Mouse (Mus musculus): ENCODE results near the gene Glrp1.

The Glrp1 gene

DNA sequence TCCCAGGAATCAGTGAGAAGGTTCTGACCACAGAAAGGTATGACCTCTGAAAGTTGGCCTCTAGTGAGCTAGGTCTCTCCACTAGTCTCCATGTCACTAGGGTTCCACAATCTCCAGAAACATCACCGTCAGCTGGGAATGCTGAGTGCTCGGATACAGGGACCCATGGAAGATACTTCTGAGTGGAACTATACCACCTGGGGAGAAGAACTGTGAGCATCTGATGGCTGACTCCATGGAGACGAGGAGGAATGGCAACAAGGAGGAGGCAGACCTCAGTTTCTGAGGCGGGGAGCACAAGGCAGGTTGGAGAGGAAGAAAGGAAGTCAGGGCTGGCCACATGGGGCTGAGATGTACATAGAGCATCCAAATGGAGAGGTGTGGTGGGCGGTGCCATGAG lies 50.2 kb downstream of the Glrp1 start:
- no peak for DNase-seq

DNA sequence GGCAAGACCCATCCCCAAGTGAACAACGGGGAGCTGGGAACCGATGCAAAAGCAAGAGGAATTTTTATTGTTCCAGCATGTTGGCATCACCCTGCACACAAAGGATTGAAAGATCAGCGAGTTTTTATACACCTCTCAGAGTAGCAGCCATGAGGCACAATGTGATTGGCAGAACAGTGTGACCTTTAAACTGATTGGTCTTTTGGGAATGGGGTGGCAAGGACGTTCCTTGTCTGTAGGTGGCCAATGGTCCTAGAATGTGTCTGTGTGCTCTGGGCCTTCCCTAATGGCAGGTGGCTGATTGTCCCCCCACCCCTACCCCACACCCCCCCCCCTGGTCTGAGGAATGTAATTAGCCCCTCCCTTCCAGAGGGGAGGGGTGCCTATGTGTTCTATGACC lies 50.7 kb downstream of the Glrp1 start:
- DNase-seq: no peak

- DNase-seq: peak; percentile 72 to 84
Measured at GRCm38 (mm10) chr1:88456451-88457072, 53.3 kb downstream of the Glrp1 start.

DNA sequence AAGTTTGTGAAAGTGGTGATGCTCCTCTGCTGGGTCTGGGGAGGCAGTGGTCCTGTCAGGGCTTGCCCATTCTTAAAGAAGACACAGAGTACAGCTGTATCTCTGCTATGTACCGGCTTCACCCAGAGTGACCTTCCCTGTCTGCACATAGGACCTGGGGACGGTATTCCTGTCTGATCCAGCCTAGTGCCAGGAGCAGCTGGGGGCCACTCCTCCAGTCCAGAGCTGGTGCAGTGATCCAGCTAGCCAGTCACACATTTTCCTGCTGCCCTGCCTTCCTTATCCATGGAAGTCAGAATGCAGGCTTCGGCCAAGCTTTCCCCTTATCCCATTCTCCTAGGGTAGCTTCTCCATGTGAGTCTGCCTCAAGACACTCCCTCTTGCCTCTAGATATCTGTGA lies 54.1 kb downstream of the Glrp1 start:
- no peak for DNase-seq

GRCm38 (mm10) chr1:88454703-88455102 lies 55.2 kb downstream of the Glrp1 start:
- no peak for DNase-seq

DNA sequence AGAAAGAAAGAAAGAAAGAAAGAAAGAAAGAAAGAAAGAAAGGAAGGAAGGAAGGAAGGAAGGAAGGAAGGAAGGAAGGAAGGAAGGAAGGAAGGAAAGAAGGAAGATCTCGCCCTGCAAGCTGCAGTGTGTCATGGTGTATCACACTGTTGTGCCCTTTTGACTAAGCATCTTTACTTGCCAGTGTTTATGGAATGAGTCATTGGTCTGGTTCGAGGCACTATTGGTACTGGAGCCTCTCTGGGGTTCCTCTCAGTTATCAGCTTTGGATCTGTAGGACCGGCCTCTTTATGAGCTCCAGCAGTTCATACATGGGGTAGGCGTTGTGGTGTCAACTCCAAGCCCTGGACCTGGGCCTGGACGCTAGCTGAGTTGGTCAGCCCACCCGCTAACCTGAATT lies 57.7 kb downstream of the Glrp1 start:
- no peak for DNase-seq

DNA sequence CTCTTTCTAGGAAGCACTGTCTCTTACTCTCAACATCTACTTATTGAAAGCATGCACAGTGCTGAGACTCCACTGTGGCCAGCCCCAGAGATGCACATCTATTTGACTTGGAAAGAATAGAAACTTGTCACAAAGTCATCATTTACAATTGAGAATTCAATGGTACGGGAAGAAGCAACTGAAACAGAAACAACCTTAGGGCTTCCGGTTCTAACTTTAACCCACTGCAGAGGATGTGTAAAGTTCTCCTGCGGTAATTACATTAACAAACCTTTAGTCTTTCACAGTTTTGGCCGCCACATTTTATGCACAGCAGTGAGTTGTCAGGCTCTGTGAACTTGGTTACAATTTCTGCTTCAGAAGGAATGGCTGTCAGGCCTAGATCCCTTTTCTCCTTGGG lies 59.2 kb downstream of the Glrp1 start:
- DNase-seq: no peak

All from cerebellum, postnatal 25 days (tissue).